Mouse (Mus musculus) hindbrain, embryonic 15.5 days (tissue): ENCODE data around the gene Trpv4. TPM values are rescaled to one million over a fixed set of nuclear protein-coding genes. Genes with fewer than 3 reads are reported as not detected.

Source experiments
- ATAC-seq: fragments of 200-750 bp; cut with Nextera tagmentation; 2 replicates; pipeline ENCODE4 v1.8.0; 2017; ENCODE audit warnings: low read depth, moderate number of reproducible peaks, moderate TSS enrichment; ENCODE audit not compliant: low FRiP score
- H3K27ac ChIP-seq: fragments of 300-500 bp; sonication (generic); replicated peaks from 2 replicates; pipeline ENCODE4 v1.5.1; 2015; ENCODE audit warnings: mild to moderate bottlenecking, inconsistent platforms
- H3K27me3 ChIP-seq: fragments of 300-500 bp; sonication (generic); 2 replicates; pipeline ENCODE4 v1.6.1; 2015; ENCODE audit warnings: control low read depth, inconsistent platforms
- H3K36me3 ChIP-seq: fragments of 300-500 bp; sonication (generic); 2 replicates; pipeline ENCODE4 v1.6.1; 2015; ENCODE audit warnings: control low read depth, inconsistent platforms
- H3K4me1 ChIP-seq: fragments of 300-500 bp; sonication (generic); replicated peaks from 2 replicates; pipeline ENCODE4 v1.6.1; 2015; ENCODE audit warnings: control low read depth, inconsistent platforms
- H3K4me2 ChIP-seq: fragments of 300-500 bp; sonication (generic); 2 replicates; pipeline ENCODE4 v1.6.1; 2015; ENCODE audit warnings: moderate library complexity, mild to moderate bottlenecking, inconsistent platforms
- H3K4me3 ChIP-seq: fragments of 300-500 bp; sonication (generic); 2 replicates; pipeline ENCODE4 v1.5.1; 2015; ENCODE audit warnings: mild to moderate bottlenecking, inconsistent platforms
- H3K9ac ChIP-seq: fragments of 300-500 bp; sonication (generic); 2 replicates; pipeline ENCODE4 v1.6.1; 2015; ENCODE audit warnings: inconsistent platforms
- H3K9me3 ChIP-seq: fragments of 300-500 bp; sonication (generic); 2 replicates; pipeline ENCODE4 v1.6.1; 2016; ENCODE audit warnings: control low read depth, inconsistent platforms
- whole genome bisulfite sequencing: fragments of 180-500 bp; shearing (Covaris S2); methylation state at CpG from one replicate; pipeline ENCODE4 v1.1.7; 2015; 5-methylcytosine and 5-hydroxymethylcytosine counted together
- polyA plus RNA-seq: library from polyadenylated mRNA; unstranded; fragments of >200 nt; fragmentation: Nextera tagmentation; extraction: Ambion mirVana; gene quantifications from 2 replicates; pipeline ENCODE4 v1.2.1, GENCODE M21; 2015

The Trpv4 gene
- polyA plus RNA-seq, 1 experiment from 2014 or later: 1.9 TPM

DNA sequence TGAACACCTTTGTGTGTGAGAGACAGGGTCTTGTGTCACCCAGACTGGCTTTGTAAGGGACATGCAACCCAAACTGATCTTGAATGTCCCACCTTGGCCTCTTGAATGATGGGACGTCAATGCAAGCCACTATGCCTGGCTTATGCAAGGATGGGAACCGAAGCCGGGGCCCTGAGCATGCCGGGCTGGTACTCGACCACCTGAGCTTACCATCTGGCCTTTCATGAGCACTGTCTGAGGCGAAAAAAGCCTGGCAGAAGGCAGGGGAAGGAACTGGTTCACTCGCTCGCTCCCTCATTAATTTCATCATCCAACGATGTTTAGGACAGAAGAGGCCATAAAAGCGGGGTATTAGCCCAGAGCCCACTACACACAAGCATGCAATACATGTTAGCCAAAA lies 17.4 kb downstream of the Trpv4 start:
- WGBS: 76% methylated on average over 10 of the region's 10 CpGs
- Histone ChIP-seq H3K4me3 (no peak overlapping the region), H3K9me3 (no peaks in the 10 kb centered on the region), H3K9ac (no peak overlapping the region), H3K4me2 (no peak overlapping the region), H3K4me1 (peaks cover 12% of the 10 kb centered on the region; the same call in 1 of the 2 replicates), H3K36me3 (no peaks in the 10 kb centered on the region), H3K27ac (no peak overlapping the region), H3K27me3 (no peaks in the 10 kb centered on the region)
- ATAC-seq: no peak

DNA sequence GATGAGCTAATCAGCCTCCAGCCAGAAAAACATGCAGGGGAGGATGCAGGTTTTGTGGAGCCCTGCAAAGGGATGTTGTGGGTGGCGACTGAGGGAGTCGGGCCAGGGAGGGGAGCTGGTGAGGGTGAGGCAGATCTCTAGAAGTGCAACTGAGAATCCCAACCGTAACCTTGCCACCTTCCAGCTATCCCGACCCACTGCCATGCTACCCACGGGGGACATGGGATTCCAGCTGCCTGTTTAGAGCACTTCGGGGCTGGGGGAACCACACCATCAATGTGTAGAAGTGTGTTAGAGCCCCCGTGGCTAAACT lies 18.6 kb downstream of the Trpv4 start:
- H3K4me1 ChIP-seq: peaks cover 12% of the 10 kb centered on the region; the same call in 1 of the 2 replicates
- H3K9me3 ChIP-seq: no peaks in the 10 kb centered on the region
- peak; percentile 33; the same call in 1 of the 2 replicates for ATAC-seq
- H3K4me2 ChIP-seq: peak overlapping the region; percentile 56
- 34% methylated on average over 7 of the region's 7 CpGs for WGBS
- H3K27ac ChIP-seq: no peak overlapping the region
- no peak overlapping the region for H3K4me3 ChIP-seq
- H3K36me3 ChIP-seq: no peaks in the 10 kb centered on the region
- H3K9ac ChIP-seq: no peak overlapping the region
- H3K27me3 ChIP-seq: no peaks in the 10 kb centered on the region

DNA sequence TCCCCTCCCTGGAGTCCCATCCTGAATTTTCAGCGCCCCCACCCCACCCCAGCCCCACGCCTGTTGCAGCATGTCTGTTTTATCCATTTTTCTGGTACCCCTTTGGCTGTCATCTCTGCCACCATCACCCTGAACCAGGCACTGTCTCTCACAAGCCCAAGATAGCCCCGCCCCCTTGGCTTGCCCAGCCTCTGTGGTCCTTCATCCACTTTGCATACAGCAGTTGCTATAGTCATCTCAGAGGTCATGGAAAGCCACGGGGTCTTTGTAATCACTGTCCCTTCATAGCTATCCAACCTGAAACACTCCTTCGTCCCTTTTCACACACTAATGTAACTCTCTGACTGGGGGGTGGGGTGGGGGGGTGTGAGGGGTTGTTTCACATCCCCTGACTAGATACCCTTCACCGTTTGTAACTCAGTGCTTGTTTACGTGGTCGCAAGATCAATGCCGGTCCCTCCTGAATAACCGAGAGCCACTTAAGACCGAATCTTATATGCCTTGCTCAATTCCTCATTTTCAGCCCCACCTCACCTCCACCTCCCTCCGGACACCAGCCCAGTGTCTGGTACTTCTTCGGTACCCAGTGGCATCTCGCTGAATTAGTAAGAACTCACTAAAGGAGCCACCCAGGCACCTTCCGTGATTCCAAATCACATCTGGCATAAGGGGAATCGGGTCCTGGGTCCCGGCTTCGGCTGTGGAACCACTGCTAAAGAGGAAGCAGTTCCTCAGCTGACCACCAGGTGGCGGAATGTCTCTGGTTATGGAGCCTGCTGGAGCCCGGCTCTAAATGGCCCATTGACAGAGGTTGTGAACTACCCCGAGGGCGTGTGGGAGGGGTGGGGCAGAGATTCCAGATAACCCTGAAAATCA lies 19.2 kb downstream of the Trpv4 start:
- H3K36me3 ChIP-seq: no peaks in the 10 kb centered on the region
- peak overlapping the region; percentile 56 for H3K4me2 ChIP-seq
- H3K4me1 ChIP-seq: peaks cover 12% of the 10 kb centered on the region; the same call in 1 of the 2 replicates
- peak; percentile 81 for ATAC-seq
- H3K27ac ChIP-seq: no peak overlapping the region
- WGBS: 15% methylated on average over 22 of the region's 22 CpGs
- H3K4me3 ChIP-seq: peak overlapping the region; percentile 18; the same call in 1 of the 2 replicates
- H3K27me3 ChIP-seq: no peaks in the 10 kb centered on the region
- H3K9me3 ChIP-seq: no peaks in the 10 kb centered on the region
- H3K9ac ChIP-seq: peak overlapping the region; percentile 28; the same call in 1 of the 2 replicates

DNA sequence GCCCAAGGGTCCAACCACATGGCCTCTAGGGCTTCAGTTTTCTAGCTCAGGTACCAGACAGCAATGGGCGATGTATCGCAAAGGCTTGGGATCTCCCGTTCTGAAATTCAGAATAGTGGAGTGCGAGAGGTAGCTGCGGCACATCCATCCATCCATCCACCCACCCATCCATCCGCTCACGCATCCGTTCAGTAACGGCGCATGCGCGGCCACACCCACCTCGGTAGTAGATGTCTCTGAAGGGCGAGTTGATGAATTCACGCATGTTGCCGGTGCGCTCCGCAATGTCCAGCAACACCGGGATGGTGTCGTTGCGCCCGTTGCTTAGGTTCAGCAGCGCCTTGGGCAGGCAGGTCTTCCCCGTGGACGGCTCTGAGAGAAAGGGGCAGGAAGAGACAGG lies 22.1 kb downstream of the Trpv4 start:
- Histone ChIP-seq H3K36me3 (no peaks in the 10 kb centered on the region), H3K27ac (no peak overlapping the region), H3K4me2 (no peak overlapping the region), H3K4me3 (no peak overlapping the region), H3K9me3 (no peaks in the 10 kb centered on the region), H3K4me1 (peaks cover 12% of the 10 kb centered on the region; the same call in 1 of the 2 replicates), H3K9ac (no peak overlapping the region), H3K27me3 (no peaks in the 10 kb centered on the region)
- WGBS: 81% methylated on average over 25 of the region's 25 CpGs
- no peak for ATAC-seq

DNA sequence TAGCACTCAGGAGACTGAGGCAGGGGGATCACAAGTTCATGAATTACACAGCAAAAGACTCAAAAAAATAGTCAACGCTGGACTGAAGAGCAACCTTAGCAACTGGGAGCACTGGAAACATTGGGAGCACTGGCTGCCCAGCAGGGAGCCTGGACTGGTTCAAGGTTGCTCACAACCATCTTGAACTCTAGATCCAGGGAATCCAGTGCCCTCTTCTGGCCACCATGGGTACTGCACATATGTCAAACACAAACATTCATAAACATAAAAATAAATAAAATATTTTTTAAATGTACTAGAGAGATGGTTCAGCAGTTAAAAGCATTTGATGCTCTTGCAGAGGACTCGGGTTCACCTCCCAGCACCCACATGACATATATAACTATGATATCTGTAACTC lies 26.9 kb downstream of the Trpv4 start:
- ATAC-seq: no peak
- WGBS: 46% methylated on average over 2 of the region's 2 CpGs

DNA sequence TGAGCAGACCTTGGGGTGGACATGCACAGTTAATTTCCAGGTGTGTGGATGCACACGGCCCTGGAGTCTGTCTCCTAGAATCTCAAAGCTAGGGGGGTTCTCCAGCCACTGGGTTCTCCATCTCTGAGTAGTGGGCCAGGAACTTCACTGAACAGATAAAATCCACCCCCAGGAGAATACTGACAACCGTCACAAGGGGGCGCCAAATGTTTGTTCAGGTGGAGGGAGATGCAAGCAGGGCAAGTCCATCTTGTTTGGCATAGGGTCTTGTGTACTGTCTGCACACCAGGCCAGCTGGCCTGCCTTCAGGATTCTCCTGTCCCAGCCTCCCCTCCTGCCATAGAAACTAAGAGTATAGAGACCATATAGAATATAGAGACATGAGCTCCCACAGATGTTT lies 32.6 kb downstream of the Trpv4 start:
- 21% methylated on average over 3 of the region's 3 CpGs for WGBS
- H3K4me1 ChIP-seq: no peaks in the 10 kb centered on the region
- no peak overlapping the region for H3K9ac ChIP-seq
- no peak overlapping the region for H3K4me3 ChIP-seq
- H3K27ac ChIP-seq: no peak overlapping the region
- no peaks in the 10 kb centered on the region for H3K36me3 ChIP-seq
- H3K27me3 ChIP-seq: no peaks in the 10 kb centered on the region
- H3K4me2 ChIP-seq: no peak overlapping the region
- no peaks in the 10 kb centered on the region for H3K9me3 ChIP-seq
- ATAC-seq: no peak

More for the DNA sequence above, 26.9 kb downstream of the Trpv4 start:
- Histone ChIP-seq H3K36me3 (no peaks in the 10 kb centered on the region), H3K4me3 (no peak overlapping the region), H3K9ac (no peak overlapping the region), H3K4me1 (no peaks in the 10 kb centered on the region), H3K27me3 (no peaks in the 10 kb centered on the region), H3K4me2 (no peak overlapping the region), H3K27ac (no peak overlapping the region), H3K9me3 (no peaks in the 10 kb centered on the region)

DNA sequence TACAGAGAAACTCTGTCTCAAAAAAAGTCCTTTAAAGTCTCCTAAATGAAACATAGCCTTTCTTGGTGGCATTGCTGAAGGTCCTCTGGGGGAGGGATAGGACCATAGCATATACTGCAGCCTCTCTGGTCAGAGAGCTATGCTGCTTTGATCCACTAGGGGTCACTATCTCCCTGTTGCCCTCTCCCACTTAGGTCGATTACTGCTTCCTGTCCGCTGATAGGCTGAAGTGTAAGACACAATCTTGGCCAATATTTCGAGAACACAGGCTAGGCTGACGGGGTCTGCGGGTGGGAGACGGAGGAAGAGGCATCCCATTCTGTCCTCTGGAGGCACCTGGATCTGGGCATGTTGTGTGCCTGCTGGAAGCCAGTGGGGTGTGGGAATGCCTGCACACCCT lies 37.9 kb downstream of the Trpv4 start:
- H3K9ac ChIP-seq: no peak overlapping the region
- no peaks in the 10 kb centered on the region for H3K27me3 ChIP-seq
- H3K4me1 ChIP-seq: no peaks in the 10 kb centered on the region
- H3K9me3 ChIP-seq: no peaks in the 10 kb centered on the region
- no peak overlapping the region for H3K4me2 ChIP-seq
- WGBS: 44% methylated on average over 6 of the region's 6 CpGs
- H3K27ac ChIP-seq: no peak overlapping the region
- H3K4me3 ChIP-seq: no peak overlapping the region
- no peak for ATAC-seq
- H3K36me3 ChIP-seq: no peaks in the 10 kb centered on the region

DNA sequence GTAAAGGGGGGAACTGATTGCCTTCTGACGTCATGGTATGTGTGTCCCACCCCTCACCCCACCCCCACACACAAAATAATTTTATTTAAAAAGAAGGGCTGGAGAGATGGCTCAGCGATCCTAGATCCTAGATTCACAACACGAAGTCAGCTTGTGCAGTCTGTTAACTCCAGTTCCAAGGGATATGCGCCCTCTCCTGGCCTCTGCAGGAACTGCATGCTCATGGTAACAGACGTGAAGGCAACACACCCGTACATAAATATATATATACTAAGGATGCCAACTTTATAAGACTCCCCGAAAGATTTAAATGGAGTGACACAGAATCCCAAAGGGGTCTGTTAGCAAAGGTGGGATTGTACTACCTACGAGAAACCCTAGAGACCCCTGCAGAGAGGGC lies 39.4 kb downstream of the Trpv4 start:
- no peak overlapping the region for H3K27ac ChIP-seq
- no peak; the same call in 1 of the 2 replicates for ATAC-seq
- H3K9me3 ChIP-seq: no peaks in the 10 kb centered on the region
- no peaks in the 10 kb centered on the region for H3K27me3 ChIP-seq
- no peak overlapping the region for H3K9ac ChIP-seq
- no peaks in the 10 kb centered on the region for H3K36me3 ChIP-seq
- no peak overlapping the region for H3K4me3 ChIP-seq
- no peaks in the 10 kb centered on the region for H3K4me1 ChIP-seq
- H3K4me2 ChIP-seq: no peak overlapping the region
- 25% methylated on average over 8 of the region's 8 CpGs for WGBS

DNA sequence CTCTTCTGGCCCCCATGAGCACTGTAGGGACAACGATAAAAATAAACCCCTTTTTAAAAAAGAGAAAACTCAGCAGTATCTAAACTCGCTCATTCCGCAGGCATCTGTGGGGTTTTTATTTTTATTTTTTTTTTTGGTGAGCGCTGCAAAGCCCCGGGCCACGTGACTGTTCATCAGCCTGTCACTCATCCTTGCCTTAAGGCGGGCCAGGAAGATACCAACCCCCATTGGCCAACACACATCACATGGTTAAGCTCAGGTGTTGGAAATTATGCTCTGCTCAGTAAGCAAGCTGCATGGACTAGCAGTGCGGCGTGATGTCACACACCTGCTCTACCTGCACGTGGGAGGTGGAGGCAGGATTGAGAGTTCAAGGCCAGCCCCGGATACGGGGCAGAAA lies 40.4 kb downstream of the Trpv4 start:
- H3K27ac ChIP-seq: no peak overlapping the region
- WGBS: 77% methylated on average over 12 of the region's 12 CpGs

DNA sequence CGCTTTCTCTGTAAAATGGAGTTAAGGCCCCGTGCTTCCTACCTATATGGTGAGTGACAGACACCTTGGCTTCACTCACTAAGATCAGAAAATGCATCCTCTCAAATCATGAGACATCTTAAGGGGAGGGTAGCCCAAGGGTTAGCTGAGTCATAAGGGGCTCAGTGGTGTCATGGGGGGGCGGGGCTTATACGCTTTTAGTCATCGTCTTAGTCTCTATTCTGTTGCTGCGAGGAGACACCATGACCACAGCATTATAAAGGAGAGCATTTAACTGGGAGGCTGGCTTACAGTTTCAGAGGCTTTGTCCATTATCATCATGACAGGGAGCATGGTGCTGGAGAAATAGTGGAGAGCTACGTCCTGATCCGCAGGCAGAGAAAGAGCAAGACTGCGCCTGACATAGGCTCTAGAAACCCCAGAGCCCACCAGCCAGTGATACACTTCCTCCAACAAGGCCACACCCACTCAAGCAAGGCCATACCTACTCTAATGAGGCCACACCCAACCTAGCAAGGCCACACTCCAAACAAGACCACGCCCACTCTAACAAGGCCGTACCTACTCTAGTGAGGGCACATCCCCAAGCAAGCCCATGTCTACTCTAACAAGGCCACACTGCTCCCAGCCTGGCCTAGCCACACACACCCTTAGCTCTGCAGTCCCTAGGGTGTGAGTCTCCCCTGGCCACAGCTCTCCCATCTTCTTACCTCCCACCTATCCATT lies 41.7 kb downstream of the Trpv4 start:
- Histone ChIP-seq H3K4me1 (0 out of 2 replicates have a peak, but pooled peaks cover 3% of the 10 kb centered on the region), H3K4me3 (no peak overlapping the region), H3K27me3 (no peaks in the 10 kb centered on the region), H3K4me2 (no peak overlapping the region), H3K36me3 (no peaks in the 10 kb centered on the region), H3K9me3 (no peaks in the 10 kb centered on the region), H3K27ac (no peak overlapping the region), H3K9ac (no peak overlapping the region)
- WGBS: 83% methylated on average over 11 of the region's 11 CpGs
- no peak; the same call in 1 of the 2 replicates for ATAC-seq

More for the DNA sequence above, 40.4 kb downstream of the Trpv4 start:
- no peaks in the 10 kb centered on the region for H3K4me1 ChIP-seq
- H3K4me2 ChIP-seq: no peak overlapping the region
- no peak overlapping the region for H3K9ac ChIP-seq
- no peaks in the 10 kb centered on the region for H3K27me3 ChIP-seq
- H3K9me3 ChIP-seq: no peaks in the 10 kb centered on the region
- no peak overlapping the region for H3K4me3 ChIP-seq
- H3K36me3 ChIP-seq: no peaks in the 10 kb centered on the region
- no peak for ATAC-seq

DNA sequence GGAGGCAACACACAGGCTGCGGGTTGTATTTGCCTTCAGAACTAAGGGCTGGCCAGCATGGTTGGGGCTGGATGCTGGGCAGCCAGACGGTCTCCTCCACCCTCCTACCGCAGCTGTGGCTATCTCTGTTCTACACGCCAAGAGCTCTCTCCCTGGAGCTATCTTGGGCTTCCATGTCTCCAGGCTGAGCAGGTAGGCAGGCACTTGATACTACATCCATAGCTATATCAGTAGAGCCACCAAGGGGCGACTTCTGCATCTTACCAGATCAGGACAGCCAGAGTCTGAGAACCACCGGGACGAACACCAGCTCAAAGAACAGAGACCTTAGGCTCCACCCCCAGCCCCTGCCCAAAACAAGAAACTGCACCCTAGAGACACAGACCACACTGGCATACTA lies 43.4 kb downstream of the Trpv4 start:
- H3K9ac ChIP-seq: no peak overlapping the region
- H3K27me3 ChIP-seq: no peaks in the 10 kb centered on the region
- 67% methylated on average over 7 of the region's 7 CpGs for WGBS
- ATAC-seq: no peak
- no peak overlapping the region for H3K4me3 ChIP-seq
- 0 out of 2 replicates have a peak, but pooled peaks cover 3% of the 10 kb centered on the region for H3K4me1 ChIP-seq
- H3K36me3 ChIP-seq: no peaks in the 10 kb centered on the region
- no peak overlapping the region for H3K27ac ChIP-seq
- no peak overlapping the region for H3K4me2 ChIP-seq
- no peaks in the 10 kb centered on the region for H3K9me3 ChIP-seq

DNA sequence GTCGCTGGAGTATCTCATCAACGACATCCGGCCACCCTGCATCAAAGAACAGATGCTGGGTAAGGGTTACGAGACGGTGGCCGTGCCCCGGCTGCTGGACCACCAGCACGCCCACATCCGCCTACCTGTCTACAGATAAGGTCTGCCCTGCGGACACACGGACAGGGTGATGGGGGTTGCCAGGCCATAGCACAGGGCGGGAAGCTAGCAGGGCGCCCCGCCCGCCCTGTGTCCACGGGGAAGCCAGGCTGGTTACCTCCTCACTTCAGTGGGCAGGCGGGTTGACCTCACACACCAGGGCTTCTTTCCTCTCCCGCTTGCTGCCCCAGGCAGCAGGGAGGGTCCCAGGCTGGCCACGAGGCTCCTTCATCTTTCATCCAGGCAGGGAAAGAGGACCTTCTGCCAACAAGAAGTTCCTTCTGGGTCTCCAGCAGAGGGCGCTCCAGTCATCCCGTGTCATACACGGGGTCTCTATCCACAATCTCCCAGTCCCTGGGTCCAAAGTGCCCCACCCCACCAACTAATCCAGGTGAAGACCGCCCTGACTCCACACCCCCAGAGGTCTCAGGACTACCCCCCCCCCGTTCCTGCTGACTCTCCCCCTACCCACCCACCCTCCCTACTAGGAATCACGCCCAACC lies 46.1 kb downstream of the Trpv4 start:
- Histone ChIP-seq H3K9me3 (no peaks in the 10 kb centered on the region), H3K9ac (no peak overlapping the region), H3K36me3 (no peaks in the 10 kb centered on the region), H3K4me1 (peaks cover 28% of the 10 kb centered on the region), H3K4me2 (no peak overlapping the region), H3K27me3 (no peaks in the 10 kb centered on the region), H3K4me3 (no peak overlapping the region), H3K27ac (no peak overlapping the region)
- 73% methylated on average over 25 of the region's 25 CpGs for WGBS
- no peak for ATAC-seq
